Mouse (Mus musculus): ENCODE data around the gene Elf4.

- TF ChIP-seq CTCF (IDR thresholded peaks at IDR 0.05; ENCODE audit: control insufficient read depth, insufficient read depth, low read length), result no peak
- no peak for TF ChIP-seq POLR2A (IDR thresholded peaks at IDR 0.05; ENCODE audit: borderline replicate concordance, control insufficient read depth, low read depth, low read length)
Measured at GRCm38 (mm10) chrX:48466174-48466573, 3.2 kb upstream of the Elf4 start.
